Mouse (Mus musculus) thymus, postnatal 36 days (tissue): ENCODE data around the gene Afg3l1.
"Not testable (repeated sequence)": the region's sequence is repeated elsewhere in the genome, so short reads cannot be mapped to it uniquely, and the experiment has no call there.

Experiments
- DNase-seq, 2 experiments: peaks; one replicate each; pipeline ENCODE4 v3.0.0; 2022; ENCODE audit warnings: mixed read lengths in 2 of 2

The Afg3l1 gene

DNA sequence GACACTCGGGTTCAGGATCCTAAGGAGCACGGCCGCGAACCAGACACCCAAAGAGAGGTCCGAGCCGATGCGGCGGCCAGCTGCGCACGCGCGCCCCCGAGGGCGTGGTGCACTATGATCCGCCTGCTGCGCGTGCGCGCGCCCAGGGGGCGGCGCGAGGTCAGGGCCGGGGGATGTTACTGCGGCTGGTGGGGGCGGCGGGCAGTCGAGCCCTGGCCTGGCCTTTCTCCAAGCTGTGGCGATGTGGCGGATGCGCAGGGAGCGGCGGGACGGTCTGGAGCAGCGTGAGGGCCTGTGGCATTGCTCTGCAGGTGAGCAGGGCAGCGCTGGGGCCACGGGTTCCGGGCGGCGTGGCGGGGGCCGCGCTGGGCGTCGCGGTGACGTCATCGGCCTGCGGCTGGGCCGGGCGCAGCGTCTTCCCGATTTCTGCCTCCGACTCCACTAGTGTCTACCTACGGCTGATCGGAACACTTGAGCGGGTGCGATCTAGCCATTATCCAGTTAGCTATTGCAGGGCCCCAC is at the start of gene Afg3l1:
Gene Afg3l1 (plus strand): TSS at position 167 of the 522 bp plus-strand sequence.
- DNase-seq: peak; percentile 92

DNA sequence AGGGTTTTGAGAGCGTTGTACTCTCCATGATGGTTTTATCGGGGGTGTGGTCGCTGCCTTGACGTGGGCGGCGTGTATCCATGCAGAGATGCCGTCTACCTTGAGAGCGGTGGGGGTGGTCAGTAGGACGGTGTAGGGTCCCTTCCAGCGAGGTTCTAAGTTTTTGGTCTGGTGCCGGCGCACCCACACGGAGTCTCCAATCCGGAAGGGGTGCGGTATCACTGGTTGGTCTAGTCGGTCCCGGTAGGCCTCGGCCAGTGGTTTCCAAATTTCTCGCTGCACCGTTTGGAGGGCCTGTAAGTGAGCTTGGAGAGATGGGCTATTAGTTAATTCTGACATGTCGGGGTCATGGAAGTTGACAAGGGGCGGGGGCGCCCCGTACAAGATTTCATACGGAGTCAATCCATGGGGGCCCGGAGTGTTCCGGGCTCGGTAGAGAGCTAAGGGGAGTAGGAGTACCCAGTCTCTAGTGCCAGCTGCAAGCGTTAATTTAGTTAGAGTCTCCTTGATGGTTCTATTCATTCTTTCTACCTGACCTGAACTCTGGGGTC is 49.3 kb upstream of the Afg3l1 start:
- no peak for DNase-seq

DNA sequence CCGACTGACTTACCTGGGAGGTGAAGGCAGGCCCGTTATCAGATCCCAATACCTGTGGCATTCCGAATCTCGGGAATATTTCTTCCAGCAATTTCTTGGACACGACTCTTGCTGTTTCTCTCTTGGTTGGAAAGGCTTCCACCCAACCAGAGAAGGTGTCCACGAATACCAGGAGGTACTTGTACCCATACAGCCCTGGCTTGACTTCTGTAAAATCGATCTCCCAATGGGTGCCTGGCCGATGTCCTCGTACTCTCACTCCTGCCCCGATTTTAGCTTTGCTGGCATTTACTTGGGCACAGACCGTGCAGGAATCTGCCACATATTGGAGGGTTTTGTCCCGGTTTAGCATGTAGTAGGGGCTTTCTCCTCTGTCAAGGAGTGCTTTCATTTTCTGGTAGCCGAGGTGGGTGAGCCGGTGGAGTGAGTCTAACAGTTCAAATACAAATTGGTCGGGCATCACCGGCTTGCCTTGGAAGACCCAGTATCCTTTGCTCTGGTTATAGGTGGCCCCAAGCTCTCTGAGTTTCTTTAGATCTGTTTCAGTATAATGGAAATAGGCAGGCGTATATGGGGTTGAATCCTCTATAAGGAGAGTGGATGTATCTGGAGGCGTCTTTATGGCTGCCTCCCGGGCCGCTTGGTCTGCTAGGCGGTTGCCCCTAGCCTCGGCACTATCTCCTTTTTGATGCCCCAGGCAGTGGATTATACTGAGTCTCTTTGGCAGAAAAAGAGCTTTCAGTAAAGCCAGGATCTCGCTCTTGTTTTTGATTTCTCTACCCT is 48.6 kb upstream of the Afg3l1 start:
- no peak for DNase-seq

DNA sequence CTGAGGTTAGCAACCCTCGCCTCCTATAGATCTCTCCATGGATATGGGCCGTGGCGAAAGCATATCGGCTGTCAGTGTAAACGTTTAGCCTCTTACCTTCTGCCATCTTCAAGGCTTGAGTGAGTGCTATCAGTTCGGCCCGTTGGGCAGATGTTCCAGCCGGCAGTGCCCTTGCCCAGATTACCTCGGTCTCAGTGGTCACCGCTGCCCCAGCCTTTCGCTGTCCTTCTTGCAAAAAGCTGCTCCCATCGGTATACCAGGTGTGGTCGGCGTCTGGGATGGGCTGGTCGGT is 48.0 kb upstream of the Afg3l1 start:
- DNase-seq: not testable (repeated sequence)

DNA sequence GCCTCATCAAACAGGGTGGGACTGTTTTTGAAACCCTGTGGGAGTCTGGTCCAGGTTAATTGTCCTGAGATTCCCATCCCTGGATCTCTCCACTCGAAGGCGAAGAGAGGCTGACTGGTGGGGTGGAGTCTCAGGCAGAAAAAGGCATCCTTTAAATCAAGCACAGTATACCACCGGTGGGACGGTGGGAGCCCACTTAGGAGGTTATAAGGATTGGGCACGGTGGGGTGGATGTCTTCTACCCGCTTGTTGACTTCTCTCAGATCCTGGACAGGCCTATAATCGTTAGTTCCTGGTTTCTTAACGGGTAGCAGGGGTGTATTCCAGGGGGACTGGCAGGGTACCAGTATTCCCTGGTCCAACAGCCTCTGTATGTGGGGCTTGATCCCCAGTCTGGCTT is 46.8 kb upstream of the Afg3l1 start:
- DNase-seq: not testable (repeated sequence)

DNA sequence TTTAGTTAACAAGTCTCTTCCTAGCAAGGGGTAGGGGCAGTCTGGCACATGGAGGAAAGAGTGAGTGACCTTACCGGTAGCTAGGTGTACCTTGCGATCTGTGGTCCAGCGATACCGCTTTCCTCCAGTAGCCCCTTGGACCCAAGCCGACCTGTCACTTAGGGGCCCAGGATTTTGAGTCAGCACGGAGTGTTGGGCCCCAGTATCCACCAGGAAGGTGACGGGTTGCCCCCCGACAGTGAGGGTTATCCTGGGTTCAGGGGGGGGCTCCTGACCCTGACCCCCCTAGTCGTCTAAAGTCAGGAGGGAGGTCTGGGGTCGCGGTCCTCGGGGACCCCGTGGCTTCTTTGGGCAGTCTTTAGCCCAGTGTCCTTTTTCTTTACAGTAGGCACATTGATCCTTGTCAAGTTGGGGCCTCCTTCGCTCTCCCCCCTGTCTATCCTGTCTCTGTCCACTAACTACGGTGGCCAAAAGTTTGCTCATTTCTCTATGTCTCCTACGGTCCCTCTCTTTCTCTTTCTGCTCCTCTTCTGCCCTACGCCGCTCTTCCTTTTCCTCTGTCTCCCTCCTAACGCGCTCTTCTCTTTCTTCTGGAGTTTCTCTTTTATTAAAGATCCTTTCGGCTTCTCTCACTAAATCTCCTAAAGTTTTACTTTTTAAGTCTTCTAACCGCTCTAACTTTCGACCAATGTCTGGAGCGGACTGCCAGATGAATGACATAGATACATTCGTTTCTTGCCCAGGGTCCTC is 45.9 kb upstream of the Afg3l1 start:
- DNase-seq: no peak

DNA sequence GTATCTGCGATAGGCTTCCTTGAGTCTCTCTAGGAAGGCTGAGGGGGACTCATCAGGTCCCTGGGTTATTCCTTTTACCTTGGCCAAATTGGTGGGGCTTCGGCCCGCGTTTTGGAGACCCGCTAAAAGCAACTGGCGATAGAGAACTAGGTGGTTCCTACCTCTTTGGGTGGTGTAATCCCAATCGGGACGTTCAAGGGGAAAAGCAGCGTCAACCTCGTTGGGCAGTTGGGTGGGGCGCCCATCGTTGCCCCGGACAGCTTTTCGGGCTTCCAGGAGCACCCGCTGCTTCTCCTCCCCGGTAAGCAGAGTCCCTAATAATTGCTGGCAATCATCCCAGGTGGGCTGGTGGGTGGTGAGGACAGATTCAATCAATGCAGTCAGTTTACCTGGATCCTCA is 45.3 kb upstream of the Afg3l1 start:
- DNase-seq: no peak

DNA sequence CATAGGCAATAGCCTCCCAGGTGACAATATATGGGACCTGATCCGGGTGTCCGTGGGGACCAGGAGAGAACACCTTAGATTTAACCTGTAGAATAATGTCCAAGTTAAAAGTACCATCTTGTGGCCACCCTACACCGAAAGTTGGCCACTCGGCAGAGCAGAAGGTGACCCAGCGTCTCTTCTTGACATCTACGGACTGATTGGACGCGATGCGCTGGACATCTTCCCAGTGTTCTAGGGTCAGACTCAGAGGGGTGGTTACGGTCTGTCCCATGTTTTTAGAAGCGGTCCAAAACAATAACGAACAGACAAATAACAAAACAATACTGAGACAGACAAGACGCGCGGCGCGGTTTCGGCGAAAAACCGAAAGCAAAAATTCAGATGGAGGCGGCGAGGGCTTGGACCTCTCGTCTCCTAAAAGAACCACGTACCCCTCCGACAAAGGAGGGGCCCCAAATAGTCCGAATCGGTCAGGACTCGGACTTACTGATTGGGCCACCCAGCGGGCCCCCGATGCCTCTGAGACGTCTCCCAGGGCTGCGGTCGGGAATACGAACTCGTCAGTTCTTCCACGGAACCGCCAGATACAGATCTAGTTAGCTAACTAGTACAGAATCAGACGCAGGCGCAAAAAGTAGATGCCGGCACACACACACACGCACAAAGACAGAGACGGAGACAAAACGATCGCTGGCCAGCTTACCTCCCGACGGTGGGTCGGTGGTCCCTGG is 44.3 kb upstream of the Afg3l1 start:
- DNase-seq: not testable (repeated sequence)

DNA sequence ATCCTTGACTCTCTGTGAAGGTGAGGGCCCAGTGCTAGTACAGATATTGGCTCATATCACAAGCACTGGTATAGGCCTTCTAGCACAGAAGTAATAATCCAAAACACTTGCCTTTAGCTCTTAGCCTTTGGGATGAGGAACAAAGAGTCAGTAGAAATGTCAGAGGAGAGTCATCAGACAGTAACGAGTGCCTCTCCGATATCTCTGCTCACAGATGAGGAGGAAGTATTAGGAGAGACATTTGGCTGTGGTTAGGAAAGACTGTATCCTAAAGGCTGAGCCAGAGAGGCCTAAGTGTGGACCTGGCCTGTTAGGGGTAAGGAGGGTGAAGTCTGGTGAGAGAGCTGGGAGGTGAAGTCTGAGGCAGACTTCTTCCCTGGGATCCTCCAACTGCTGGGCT is 35.9 kb upstream of the Afg3l1 start:
- no peak for DNase-seq

DNA sequence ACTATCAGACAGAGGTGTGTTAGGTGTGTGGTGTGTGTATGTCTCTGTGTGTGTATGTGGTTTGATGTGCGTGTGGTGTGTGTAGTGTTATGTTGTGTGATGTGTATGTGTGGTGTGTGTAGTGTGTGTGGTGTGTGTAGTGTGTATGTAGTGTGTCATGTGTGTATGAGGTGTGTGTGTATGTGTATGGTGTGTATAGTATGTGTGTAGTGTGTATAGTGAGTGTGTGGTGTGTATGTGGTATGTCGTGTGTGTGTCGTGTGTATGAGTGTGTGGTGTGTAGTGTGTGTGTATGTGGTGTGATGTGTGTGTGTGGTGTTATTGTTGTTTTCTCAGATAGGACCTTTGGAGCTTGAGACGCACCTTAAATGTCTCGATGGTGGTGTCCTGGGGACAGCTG is 35.4 kb upstream of the Afg3l1 start:
- DNase-seq: no peak

DNA sequence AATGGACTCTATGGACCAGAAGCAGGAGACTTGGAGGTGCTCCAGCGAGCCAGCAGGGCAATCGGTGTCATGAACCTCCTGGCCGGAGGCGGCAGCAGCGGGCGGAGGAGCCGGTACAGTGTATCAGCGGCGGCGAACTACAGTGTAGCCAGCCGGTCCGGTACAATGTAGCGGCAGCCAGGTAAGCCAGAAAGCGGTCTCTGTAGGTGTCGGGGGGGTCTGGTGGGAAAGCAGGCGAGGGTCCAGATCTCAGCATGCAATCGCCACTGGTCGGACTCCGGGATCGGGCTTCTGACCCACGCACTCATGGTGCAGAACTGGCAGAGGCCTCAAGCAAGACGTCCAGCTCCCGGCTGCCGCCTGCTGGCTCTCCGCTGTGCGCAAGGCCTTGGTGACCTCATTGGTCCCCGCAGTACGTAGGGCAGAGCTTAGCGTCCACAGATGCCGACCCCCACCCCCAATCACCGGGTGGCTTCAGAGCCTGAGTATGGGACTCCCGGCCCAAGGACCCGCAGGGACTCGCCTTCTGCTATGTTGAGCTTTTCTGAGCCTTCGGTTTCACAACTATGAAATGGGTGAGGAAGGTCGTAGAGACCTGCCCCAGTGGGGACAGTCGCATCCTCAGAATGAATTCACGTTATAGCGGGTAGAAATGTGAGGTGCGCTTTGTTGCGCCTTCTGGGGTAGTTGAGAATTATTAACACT is 34.7 kb upstream of the Afg3l1 start:
- DNase-seq: peak; percentile 90 to 95

DNA sequence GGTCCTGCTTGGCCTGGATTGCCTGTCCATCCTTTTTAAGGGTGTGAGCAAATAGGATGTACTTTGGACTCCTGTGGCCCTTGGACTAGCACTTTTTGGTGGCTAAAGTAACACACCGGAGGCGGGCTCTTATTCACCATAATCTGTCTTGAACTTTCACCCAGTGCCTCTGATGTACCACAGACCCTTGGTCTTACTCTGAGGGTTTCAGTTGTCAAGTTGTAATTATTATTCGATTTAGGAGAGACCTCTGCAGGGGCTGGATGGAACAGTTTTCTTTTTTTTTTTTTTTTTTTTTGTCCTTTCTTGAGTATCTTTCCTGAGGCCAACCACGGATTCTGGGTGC is 34.2 kb upstream of the Afg3l1 start:
- no peak for DNase-seq

DNA sequence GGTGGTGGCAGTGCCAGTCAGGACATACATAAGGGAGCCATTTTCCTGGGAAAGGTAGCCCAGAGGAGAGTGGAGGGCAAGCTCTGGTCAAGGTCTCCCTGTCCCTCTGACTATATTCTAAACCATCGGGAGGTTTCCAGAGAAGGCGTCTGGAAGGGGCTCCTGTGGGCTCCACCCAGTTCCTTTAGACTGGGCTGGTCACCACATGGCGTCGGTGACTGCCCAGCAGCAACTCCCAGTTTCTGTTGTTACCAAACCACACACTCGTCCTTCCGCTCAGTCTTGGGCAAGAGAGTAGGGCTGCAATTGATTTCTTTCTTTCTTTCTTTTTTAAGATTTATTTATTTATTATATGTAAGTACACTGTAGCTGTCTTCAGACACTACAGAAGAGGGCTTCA is 33.6 kb upstream of the Afg3l1 start:
- no peak for DNase-seq

DNA sequence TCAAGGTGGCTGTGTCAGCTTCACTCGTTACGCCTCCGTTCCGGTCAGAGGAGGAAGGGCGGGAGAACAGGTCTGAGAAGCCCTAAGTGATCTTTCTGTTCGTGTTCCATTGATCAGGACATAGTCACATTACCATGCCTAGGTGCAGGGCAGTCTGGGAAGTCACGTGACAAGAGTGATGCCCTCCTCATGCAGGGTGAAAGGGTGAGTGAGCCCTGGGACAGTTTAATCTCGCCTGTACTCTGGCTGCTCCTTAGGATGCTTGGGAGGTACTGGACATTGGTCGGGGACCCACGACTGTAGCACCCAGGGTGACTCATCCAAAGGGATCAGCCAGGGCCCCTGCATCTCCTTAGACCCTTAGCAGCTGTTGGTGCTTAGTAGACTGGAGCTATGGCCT is 31.7 kb upstream of the Afg3l1 start:
- no peak for DNase-seq

DNA sequence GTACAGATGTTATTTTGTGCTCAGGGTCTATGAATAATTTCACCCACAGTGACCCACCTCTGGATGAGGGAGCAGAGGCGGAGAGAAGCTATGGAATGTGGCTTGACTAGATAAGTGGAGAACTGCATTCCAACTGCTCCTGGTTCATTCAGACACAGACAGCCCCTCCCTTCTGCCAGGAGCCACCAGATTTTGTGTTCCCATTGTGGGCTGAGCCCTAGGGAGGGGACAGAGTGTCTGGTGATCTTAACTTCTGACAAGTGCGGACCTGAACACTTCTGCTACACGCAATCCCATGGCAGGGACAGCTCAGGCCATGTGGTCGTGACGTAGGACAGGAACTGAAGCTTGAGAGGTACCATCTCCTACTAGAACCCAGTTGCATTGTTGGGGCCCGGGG is 30.9 kb upstream of the Afg3l1 start:
- DNase-seq: no peak

DNA sequence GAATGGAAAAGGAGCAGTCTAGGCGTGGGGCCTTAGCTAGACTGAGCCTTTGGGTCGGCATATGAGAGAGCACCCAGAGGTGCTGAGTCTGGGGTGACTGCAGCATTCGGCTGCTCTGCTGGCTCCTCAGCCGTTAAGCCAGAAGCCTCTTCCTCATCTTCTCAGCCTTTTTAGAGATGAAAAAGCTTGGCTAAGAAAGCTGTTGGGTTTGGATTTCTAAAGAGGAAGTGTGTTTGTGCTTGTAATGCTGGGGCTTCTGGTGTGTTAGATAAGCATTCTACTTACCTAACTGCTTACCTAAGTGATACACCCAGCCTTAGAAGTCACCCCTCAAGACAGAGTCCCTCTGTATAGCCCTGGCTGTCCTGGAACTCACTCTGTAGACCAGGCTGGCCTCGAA is 26.9 kb upstream of the Afg3l1 start:
- DNase-seq: no peak

DNA sequence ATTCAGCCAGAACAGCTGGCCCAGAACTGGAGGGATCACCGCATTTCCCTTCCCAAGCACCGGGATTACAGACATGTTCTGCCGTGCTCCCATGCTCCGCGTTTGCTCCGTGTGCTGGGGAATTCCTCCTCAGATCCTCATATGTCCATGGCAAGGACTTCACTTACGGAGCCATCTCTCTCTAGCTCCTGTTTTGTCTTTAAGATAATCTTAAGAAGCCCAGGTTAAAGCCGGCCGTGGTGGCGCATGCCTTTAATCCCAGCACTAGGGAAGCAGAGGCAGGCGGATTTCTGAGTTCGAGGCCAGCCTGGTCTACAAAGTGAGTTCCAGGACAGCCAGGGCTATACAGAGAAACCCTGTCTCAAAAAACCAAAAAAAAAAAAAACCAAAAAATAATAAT is 26.0 kb upstream of the Afg3l1 start:
- not testable (repeated sequence) for DNase-seq

DNA sequence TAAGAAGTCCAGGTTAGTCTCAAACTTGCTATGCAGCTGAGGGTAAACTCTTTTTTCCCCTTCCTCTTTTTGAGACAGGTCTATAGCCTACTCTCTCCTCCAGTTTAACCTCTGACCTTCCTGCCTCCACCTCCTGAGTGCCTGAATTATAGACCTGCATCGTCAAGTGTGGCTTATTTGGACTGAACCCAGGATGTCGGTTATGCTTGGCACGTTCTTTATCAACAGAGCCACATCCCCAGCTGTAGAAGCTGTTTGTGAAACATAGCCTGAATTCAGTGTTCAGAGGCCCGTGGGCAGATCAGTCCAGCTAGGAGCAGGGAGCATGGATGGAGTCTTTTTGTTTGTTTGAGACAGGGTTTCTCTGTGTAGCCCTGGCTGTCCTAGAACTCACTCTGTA is 25.6 kb upstream of the Afg3l1 start:
- DNase-seq: no peak

DNA sequence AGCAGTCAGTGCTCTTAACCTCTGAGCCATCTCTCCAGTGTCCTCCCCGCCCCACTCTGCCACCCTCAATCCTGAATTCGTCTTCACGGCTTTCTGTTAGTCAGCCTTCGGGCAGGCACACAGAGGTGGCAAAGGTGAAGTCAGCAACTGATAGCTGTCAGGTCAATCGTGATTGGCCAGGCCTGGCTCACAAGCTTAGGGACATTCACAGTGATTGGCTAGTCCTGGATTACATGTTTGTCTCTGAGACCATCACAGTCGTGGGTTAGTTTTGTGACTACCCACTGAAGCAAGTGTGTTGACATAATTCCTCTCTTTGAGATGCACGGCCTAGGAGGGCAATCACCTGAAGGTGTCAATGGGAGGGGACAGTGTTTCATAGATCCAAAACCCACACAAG is 24.4 kb upstream of the Afg3l1 start:
- DNase-seq: no peak

DNA sequence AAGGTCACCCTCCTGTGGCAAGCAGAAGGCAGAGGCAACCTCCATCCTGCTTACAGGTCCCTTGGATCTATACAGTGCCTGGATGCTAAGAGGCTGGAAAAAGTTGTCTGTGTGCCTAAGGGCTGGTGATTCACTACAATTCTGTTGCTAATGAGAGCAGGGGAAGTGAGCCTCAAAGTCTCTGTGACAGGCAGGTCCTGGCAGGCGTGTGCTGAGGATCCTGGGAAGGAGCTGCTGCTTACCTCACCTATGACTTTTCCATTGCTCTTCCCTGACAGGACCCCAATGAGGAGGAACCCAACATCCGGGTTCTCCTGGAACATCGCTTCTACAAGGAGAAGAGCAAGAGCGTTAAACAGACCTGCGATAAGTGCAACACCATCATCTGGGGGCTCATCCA is 23.8 kb upstream of the Afg3l1 start:
- no peak for DNase-seq

DNA sequence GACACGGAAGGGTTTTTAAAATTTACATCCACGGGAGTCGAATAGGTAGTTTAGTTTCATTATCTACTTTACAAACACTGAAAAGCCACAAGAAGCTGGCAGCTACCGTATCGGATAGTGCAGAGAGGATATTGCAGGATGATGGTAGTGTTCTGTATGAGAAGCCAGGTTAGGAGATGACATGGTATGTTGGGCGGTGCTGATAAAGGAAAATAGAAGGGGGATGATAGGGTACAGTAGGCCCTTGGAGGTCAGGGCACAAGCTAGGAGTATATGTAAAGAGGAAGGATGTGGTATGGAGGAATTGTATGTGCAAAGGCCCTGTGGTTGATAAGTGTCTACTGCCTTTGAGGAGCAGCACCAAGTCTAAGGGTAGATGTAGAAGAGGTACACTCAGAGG is 23.1 kb upstream of the Afg3l1 start:
- no peak for DNase-seq

DNA sequence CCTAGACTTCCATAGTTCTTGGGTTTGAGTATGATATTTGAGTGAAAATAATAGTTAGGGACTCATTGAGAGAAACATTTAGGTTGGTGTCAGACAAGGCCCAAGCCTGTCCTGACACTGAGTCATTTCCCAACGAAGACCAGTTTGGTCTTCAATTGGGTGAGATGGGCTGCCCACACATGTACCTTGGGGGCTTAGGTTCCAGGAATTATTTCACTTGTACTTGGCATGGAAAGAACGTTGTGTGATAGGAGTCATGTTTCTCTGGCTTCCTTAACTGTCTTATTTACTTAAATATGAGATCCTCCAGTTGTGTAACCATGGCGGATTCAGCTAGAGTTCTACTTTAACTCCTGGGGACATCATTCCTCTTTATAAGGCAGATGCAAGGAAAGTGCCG is 14.1 kb upstream of the Afg3l1 start:
- DNase-seq: no peak

DNA sequence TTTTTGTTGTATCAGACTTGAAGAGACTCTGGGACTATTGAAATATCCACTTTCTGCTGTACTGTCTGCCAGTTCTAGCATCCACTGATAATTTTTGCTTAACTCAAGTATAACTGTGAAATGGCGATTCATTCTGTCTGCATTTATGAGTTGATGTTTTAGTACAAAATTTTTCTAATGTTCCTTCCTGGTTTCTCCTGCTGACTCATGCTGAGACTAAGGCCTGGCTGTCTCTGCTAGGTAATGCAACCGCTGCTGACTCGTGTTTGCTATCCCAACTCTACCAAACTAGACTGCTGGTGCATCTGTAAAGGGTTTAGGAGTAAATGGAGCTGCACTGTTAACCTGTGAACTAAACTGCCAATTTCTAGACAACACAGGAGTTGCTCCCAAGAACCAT is 10.2 kb upstream of the Afg3l1 start:
- no peak for DNase-seq
